Mouse (Mus musculus) adrenal gland, postnatal 4 days (tissue): ENCODE measurements around the gene Gm3542. TPM values are rescaled to one million over a fixed set of nuclear protein-coding genes. Genes with fewer than 3 reads are reported as not detected.
"Not testable (repeated sequence)": the region's sequence is repeated elsewhere in the genome, so short reads cannot be mapped to it uniquely, and the experiment has no call there.

ENCODE experiments used
- DNase-seq, 2 experiments: peaks; one replicate each; pipeline ENCODE4 v3.0.0; 2021 to 2022; ENCODE audit warnings: low spot score in 2 of 2, mixed read lengths in 2 of 2
- long read RNA-seq, 2 experiments: library from polyadenylated mRNA; stranded (forward); transcript quantifications; one replicate each; pipeline ENCODE4 v2.0.0; 2021
- total RNA-seq, 2 experiments: library from RNA; stranded (reverse); gene quantifications; 2 replicates each; pipeline ENCODE4 v1.2.3; 2021

Gene Gm3542
- total RNA-seq: not detected
- long read RNA-seq, experiment 1: 0 reads
- long read RNA-seq, experiment 2: 0 reads

- DNase-seq: not testable (repeated sequence)
Measured at GRCm38 (mm10) chr14:5334828-5335227, at the start of gene Gm3542. Gene Gm3542, minus strand, starts transcription at chr14:5334928.

Other genes with a start within 250 kb of the Gm3542 start
- gene Gm8279, start 203.4 kb downstream of the Gm3542 start, total RNA-seq: not detected
- not detected for gene Gm3317, start 170.4 kb downstream of the Gm3542 start, total RNA-seq
- not detected for gene Gm8271, start 149.1 kb downstream of the Gm3542 start, total RNA-seq
- gene Gm3526, start 74.3 kb downstream of the Gm3542 start, total RNA-seq: under 1 TPM in 1 of 2 experiments, not detected in 1; 0.20 TPM
- not detected for gene Gm3500, start 54.1 kb upstream of the Gm3542 start, total RNA-seq
- 1 to 10 TPM in 1 of 2 experiments, under 1 TPM in 1; 0.96 to 1.1 TPM for gene Gm3194, start 120.5 kb upstream of the Gm3542 start, total RNA-seq
- not detected for gene Gm8246, start 142.9 kb upstream of the Gm3542 start, total RNA-seq
- gene Gm3187, start 149.3 kb upstream of the Gm3542 start, total RNA-seq: not detected
- under 1 TPM; 0.25 to 0.65 TPM for gene Gm3488, start 166.7 kb upstream of the Gm3542 start, total RNA-seq
- gene Gm3532, start 203.6 kb upstream of the Gm3542 start, total RNA-seq: not detected